Mouse (Mus musculus): ENCODE measurements at regions not wholly inside any gene's neighbourhood (a gene's known extent, or its start where the extent isn't known, plus 50 kb on each side); places are given as distances from the start of the nearest gene placed in this dataset.

GRCm38 (mm10) chr3:42129821-42130560, 387.6 kb downstream of the D3Ertd751e start:
- DNase-seq, result no peak

- no peak for DNase-seq
Measured at GRCm38 (mm10) chr3:42132322-42132721, 389.9 kb downstream of the D3Ertd751e start.

- no peak for DNase-seq
Measured at GRCm38 (mm10) chr3:42153372-42153771, 411.0 kb downstream of the D3Ertd751e start.

GRCm38 (mm10) chr3:42154909-42155308, 412.5 kb downstream of the D3Ertd751e start:
- DNase-seq, result no peak

GRCm38 (mm10) chr3:42163666-42164065, 421.3 kb downstream of the D3Ertd751e start:
- DNase-seq, result no peak

- no peak for DNase-seq
Measured at GRCm38 (mm10) chr3:42199206-42199605, 456.8 kb downstream of the D3Ertd751e start.

- DNase-seq, result no peak
Measured at GRCm38 (mm10) chr3:42201373-42201772, 459.0 kb downstream of the D3Ertd751e start.

- no peak for DNase-seq
Measured at GRCm38 (mm10) chr3:42205640-42206039, 463.2 kb downstream of the D3Ertd751e start.

GRCm38 (mm10) chr3:42211420-42211819, 469.0 kb downstream of the D3Ertd751e start:
- no peak for DNase-seq

- no peak for DNase-seq
Measured at GRCm38 (mm10) chr3:42212456-42212855, 470.0 kb downstream of the D3Ertd751e start.

- no peak for DNase-seq
Measured at GRCm38 (mm10) chr3:42213163-42213562, 470.8 kb downstream of the D3Ertd751e start.

GRCm38 (mm10) chr3:42214624-42215276, 472.3 kb downstream of the D3Ertd751e start:
- no peak for DNase-seq

GRCm38 (mm10) chr3:42218719-42219118, 476.3 kb downstream of the D3Ertd751e start:
- DNase-seq, result no peak

- DNase-seq, result peak; percentile 19
Measured at GRCm38 (mm10) chr3:42227679-42228398, 485.4 kb downstream of the D3Ertd751e start.

- DNase-seq, result no peak
Measured at GRCm38 (mm10) chr3:42228399-42228755, 486.0 kb downstream of the D3Ertd751e start.

GRCm38 (mm10) chr3:42232268-42232667, 489.9 kb downstream of the D3Ertd751e start:
- no peak for DNase-seq

GRCm38 (mm10) chr3:42233756-42234155, 491.3 kb downstream of the D3Ertd751e start:
- DNase-seq, result no peak

- DNase-seq, result no peak
Measured at GRCm38 (mm10) chr3:42235515-42235914, 493.1 kb downstream of the D3Ertd751e start.

All from right cerebral cortex, postnatal 4 days (tissue).